Mouse (Mus musculus) T-helper 1 cell (primary cell): ENCODE results near the gene Olfr676.

Experiments
- in situ Hi-C: fragments of 300-600 bp; cut with MboI, MseI; formaldehyde crosslinking; loops from one replicate; pipeline ENCODE4 v1.15.1; 2025; ENCODE audit warnings: high pct_unique_total_duplicates

Olfr676 gene

DNA sequence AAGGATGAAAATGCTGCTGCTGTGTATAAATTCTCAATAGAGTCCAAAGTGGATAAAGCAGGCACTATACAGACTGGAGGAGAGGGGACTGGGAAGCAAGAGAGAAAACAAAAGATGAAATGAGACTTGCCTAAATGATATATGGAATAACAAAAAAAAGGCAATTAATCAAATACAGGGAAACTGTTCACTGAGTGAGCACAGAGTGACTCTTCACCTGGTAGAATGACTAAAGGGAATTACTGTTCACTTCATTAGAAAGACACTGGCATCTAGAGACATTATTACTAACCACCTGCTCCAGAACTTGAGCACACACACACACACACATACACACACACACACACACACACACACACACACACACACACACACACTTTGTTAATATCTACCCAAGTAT lies at the start of gene Olfr676:
TSS of gene Olfr676 (plus strand) at position 301 of the 400 bp plus-strand sequence.
- in situ Hi-C loops, result loop anchor here (5.0 kb wide), 1 partner anchor 485 kb away; no protein-coding TSS in a partner anchor

DNA sequence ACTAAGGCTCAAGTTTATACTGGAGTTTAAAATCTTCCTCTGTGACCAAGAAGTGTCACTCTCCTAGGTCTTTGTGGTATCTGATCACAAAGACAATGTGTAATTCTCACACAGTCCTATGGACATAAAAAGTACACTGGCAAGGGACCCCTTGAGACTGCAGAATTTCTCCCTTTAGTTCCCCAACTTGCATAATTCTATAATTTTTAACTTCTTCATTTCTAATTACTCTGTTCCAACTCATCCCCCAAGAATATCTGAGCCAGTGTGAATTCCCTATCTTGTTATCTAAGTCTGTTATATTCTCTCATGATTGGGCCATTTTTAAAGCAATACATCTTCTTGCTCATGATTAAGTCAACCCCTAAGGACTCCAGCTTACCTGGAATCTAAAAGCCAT lies 30.6 kb upstream of the Olfr676 start, which contains the start of gene Olfr672:
TSS of gene Olfr672 (minus strand) at position 101 of the 400 bp plus-strand sequence.
- in situ Hi-C loops, result no loop called here

GRCm38 (mm10) chr7:105022530-105022929 lies 10.0 kb upstream of the Olfr676 start:
- in situ Hi-C loops, result no loop called here

DNA sequence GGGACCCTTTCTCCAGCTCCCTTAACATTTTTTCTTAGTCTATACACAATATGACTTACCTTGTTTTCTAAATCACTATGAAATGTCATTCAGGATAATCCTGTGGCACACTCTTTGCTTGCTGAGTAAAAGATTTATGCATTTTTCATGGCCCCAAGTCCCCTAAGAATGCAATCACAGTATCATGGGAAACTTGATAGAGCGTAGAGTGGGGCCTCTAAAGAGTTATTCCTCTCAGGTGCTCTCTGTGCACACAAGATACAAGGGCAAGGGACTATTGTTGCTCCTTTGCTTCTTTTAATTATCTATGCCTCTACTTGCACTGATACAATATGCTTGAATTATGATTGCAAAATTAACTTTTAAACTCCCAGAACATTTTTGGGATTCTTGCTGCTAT lies 4.1 kb upstream of the Olfr676 start, which contains the start of gene Olfr675:
TSS of gene Olfr675 (minus strand) at position 101 of the 400 bp plus-strand sequence.
- in situ Hi-C loops, result no loop called here

- in situ Hi-C loops, result loop anchor here (5.0 kb wide), 1 partner anchor 483 kb away; no protein-coding TSS in a partner anchor
Measured at GRCm38 (mm10) chr7:105033836-105034235, 1.3 kb downstream of the Olfr676 start.

GRCm38 (mm10) chr7:105058951-105059350 lies 26.5 kb downstream of the Olfr676 start:
- in situ Hi-C loops, result no loop called here

- in situ Hi-C loops, result no loop called here
Measured at GRCm38 (mm10) chr7:105064175-105064574, 31.7 kb downstream of the Olfr676 start, which contains the start of gene Olfr678. Olfr678 (plus strand) TSS chr7:105064475.

DNA sequence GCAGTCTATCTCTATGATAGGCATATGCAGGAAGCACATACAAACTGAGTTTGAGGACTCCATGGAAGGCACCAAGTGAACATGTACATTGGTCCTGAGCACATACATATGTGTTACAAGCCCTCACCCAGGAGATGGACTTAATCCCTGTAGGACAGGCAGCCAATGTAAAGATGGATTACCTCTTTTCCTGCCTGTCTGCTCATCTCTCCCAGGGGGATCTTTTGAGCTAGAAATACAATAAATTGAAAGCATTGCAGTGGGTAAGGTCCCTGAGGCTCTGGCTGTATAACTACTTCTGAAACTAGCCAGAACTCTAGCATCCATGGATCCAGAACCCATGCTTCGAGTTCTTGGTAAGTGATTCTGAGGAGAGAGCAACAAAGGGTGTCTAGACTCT lies 48.4 kb downstream of the Olfr676 start, which contains the start of gene Olfr679:
TSS of gene Olfr679 (plus strand) at position 301 of the 400 bp plus-strand sequence.
- in situ Hi-C loops, result no loop called here
